Mouse (Mus musculus) C2C12 (cell line): ENCODE data around the gene Lgr6. TPM values are rescaled to one million over a fixed set of nuclear protein-coding genes. Genes with fewer than 3 reads are reported as not detected.
A peak's percentile ranks its signal among the peaks of the same experiment; 100 is the strongest.

Source experiments
- H3K27me3 ChIP-seq: one replicate; pipeline ENCODE4 v1.6.1; 2011; ENCODE audit not compliant: control insufficient read depth, insufficient read depth, insufficient read length
- H3K36me3 ChIP-seq: one replicate; pipeline ENCODE4 v1.6.1; 2011; ENCODE audit not compliant: control insufficient read depth, insufficient read depth
- H3K4me3 ChIP-seq: one replicate; pipeline ENCODE4 v1.5.1; 2011; ENCODE audit warnings: mild to moderate bottlenecking, control low read depth; ENCODE audit not compliant: poor library complexity, insufficient read depth, severe bottlenecking
- H3K79me2 ChIP-seq: one replicate; pipeline ENCODE4 v1.6.1; 2011; ENCODE audit not compliant: control insufficient read depth, insufficient read depth
- H3K79me3 ChIP-seq: one replicate; pipeline ENCODE4 v1.6.1; 2011; ENCODE audit warnings: low read depth, control low read depth
- H3ac ChIP-seq: one replicate; pipeline ENCODE3; 2011; ENCODE audit warnings: low read depth; ENCODE audit not compliant: control insufficient read depth, insufficient read length
- CEBPB ChIP-seq: IDR thresholded peaks from one replicate; pipeline ENCODE4 v1.6.1; 2011; ENCODE audit warnings: low read depth, mild to moderate bottlenecking, control low read depth, moderate library complexity
- CTCF ChIP-seq: IDR thresholded peaks from one replicate; pipeline ENCODE4 v1.5.1; 2011; ENCODE audit not compliant: control insufficient read depth, insufficient read depth, insufficient read length
- FOSL1 ChIP-seq: IDR thresholded peaks from one replicate; pipeline ENCODE4 v1.8.0; 2011; ENCODE audit warnings: mild to moderate bottlenecking, low read length; ENCODE audit not compliant: poor library complexity, insufficient read depth, severe bottlenecking
- MAX ChIP-seq: IDR thresholded peaks from one replicate; pipeline ENCODE4 v1.6.1; 2011; ENCODE audit warnings: mild to moderate bottlenecking, control low read depth
- MYOD1 ChIP-seq: IDR thresholded peaks from one replicate; pipeline ENCODE4 v1.6.1; 2011; ENCODE audit warnings: low read depth; ENCODE audit not compliant: control insufficient read depth, insufficient read length
- MYOG ChIP-seq: IDR thresholded peaks from one replicate; pipeline ENCODE4 v1.6.1; 2011; ENCODE audit not compliant: control insufficient read depth, insufficient read length; ENCODE audit errors: extremely low read depth
- USF1 ChIP-seq: IDR thresholded peaks from one replicate; pipeline ENCODE4 v1.6.1; 2011; ENCODE audit warnings: low read depth, mild to moderate bottlenecking, control low read depth, moderate library complexity
- polyA plus RNA-seq: library from polyadenylated mRNA; unstranded; fragments of >200 nt; fragmentation: generic; extraction: Trizol; gene quantifications from one replicate; pipeline ENCODE4 v1.2.1, GENCODE M21; 2012; ENCODE audit warnings: missing spikeins

The Lgr6 gene
- polyA plus RNA-seq, 1 experiment: 32.9 TPM

- Histone ChIP-seq H3K27me3 (no peaks in the 10 kb centered on the region), H3K4me3 (no peak overlapping the region), H3K36me3 (no peaks in the 10 kb centered on the region), H3K79me2 (no peaks in the 10 kb centered on the region), H3K79me3 (no peaks in the 10 kb centered on the region), H3ac (no peak overlapping the region)
- TF ChIP-seq MAX (no peak), CTCF (no peak), MYOG (no peak), CEBPB (no peak), USF1 (no peak), MYOD1 (no peak), FOSL1 (no peak)
Measured at GRCm38 (mm10) chr1:135135111-135135787, 30.2 kb upstream of the Lgr6 start.

DNA sequence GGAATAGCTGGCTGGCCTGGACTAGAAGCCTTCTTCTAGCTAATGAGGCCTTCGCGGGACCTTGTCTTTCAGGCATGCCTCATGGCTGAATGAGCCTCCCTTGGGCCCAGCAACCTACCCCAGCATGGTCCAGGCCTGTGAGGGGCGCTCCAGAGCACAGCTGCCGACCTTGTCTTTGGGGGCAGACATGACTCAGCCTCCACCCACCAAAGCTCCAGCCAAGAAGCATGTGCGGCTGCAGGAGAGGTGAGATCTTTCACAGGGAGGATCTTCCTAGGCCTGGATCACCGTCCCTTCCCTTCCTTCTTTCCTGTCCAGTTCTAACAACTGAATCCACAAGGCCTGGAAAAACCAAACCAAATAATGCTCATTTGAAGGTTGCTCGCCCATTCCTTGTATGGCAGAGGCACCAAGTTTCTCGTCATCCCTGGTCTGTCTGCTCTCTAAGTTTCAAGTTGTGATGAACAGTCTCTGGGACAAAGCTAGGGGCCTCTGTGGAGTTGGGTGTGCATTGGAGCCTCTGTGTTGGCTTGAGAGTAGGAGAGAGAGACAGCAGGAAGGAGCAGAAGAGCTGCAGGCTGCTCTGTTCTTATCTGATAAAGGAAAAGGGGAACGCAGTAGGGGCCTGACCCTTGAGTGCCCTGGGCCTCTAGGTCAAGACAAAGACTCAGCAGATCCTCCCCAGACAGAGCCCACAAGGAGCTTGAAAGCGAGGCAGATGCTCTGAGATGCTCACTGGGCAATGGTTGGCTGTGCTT lies 28.8 kb upstream of the Lgr6 start:
- Histone ChIP-seq H3K27me3 (no peaks in the 10 kb centered on the region), H3ac (no peak overlapping the region), H3K79me3 (no peaks in the 10 kb centered on the region), H3K36me3 (no peaks in the 10 kb centered on the region), H3K79me2 (no peaks in the 10 kb centered on the region), H3K4me3 (no peak overlapping the region)
- no peak for TF ChIP-seq MYOD1
- TF ChIP-seq MAX: no peak
- TF ChIP-seq CTCF: no peak
- no peak for TF ChIP-seq CEBPB
- TF ChIP-seq MYOG: no peak
- no peak for TF ChIP-seq FOSL1
- no peak for TF ChIP-seq USF1

DNA sequence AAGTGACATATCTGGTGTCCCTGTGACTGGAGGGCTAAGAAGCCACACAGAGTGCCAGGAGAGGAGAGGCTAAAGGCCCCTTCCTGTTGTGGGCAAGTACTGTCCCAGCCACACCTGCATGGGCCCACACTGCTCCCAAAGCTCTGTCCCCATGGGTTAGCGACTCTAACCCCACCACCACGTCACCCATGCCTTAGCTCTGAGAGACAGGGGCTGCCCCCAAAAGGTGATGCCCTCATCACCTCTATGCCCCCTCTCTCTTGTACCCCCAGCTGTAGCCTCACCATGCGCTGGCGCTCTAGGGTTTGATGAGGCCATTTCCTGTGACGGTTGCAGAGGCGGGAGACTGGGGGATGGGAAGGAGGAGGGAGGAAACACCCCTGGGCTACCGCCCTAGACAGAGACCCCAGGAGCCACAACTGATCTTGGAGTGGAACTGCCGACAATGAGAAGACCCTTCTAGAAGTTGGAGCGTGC lies 27.9 kb upstream of the Lgr6 start:
- Histone ChIP-seq H3K79me3 (no peaks in the 10 kb centered on the region), H3K27me3 (no peaks in the 10 kb centered on the region), H3K4me3 (no peak overlapping the region), H3K36me3 (no peaks in the 10 kb centered on the region), H3K79me2 (no peaks in the 10 kb centered on the region), H3ac (no peak overlapping the region)
- no peak for TF ChIP-seq CEBPB
- no peak for TF ChIP-seq CTCF

- Histone ChIP-seq H3K27me3 (no peaks in the 10 kb centered on the region), H3K4me3 (no peak within 1 kb of the TSS), H3K79me3 (no peaks in the 10 kb centered on the region), H3K79me2 (no peaks in the 10 kb centered on the region), H3ac (no peak within 1 kb of the TSS), H3K36me3 (no peaks in the 10 kb centered on the region)
- TF ChIP-seq CTCF (peak; percentile 89), CEBPB (no peak)
Measured at GRCm38 (mm10) chr1:135132473-135132872, 27.4 kb upstream of the Lgr6 start, which contains the start of gene Ptpn7. TSS of gene Ptpn7 (plus strand) at chr1:135132700.

DNA sequence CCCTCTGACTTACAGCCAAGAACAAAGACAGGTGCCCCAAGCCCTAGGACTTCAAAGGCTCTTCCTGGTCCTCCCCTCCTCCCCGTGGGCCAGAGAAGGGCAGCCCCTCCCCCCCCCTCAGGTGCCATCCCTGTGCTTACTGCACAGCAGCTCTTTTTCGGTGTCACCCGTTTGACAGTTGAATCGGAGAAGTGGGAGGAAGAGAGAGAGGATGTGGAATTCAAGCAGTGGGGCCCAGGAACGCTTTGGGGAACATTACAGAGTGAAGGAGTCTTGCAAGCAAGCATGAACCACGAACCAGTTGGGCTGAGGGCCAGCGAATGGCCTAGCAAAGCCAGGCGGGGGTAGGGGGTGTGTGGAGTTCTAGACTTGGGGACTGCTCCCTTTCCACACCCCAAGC lies 26.5 kb upstream of the Lgr6 start:
- Histone ChIP-seq H3K79me2 (no peaks in the 10 kb centered on the region), H3K36me3 (no peaks in the 10 kb centered on the region), H3K27me3 (no peaks in the 10 kb centered on the region), H3K79me3 (no peaks in the 10 kb centered on the region), H3ac (no peak overlapping the region), H3K4me3 (no peak overlapping the region)
- TF ChIP-seq USF1 (no peak), MYOG (no peak), CTCF (no peak), MYOD1 (no peak), MAX (no peak), FOSL1 (no peak), CEBPB (no peak)

DNA sequence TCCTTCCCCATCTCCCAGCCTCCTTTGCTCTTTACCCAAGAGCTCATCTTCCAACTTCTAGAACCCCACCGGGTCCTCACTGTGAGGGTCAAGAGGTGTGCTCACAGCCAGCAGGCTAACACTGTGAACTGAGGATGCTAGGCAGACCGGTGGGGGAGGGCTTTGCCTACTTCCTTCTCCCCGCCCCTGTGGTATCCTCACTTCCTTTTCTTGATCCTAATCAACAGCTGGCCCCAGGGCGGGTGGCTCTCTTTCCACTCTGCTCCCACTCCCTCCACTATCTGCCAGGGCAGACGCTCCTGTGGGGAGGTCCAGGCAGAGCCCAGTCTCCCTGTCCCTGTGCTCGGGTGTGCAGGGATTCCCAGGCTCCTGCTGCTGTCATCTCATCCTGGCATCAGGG lies 26.0 kb upstream of the Lgr6 start:
- no peak for TF ChIP-seq CEBPB
- TF ChIP-seq USF1: no peak
- no peak for TF ChIP-seq MAX
- no peak for TF ChIP-seq CTCF
- TF ChIP-seq FOSL1: no peak
- no peak for TF ChIP-seq MYOD1
- TF ChIP-seq MYOG: no peak
- Histone ChIP-seq H3K36me3 (no peaks in the 10 kb centered on the region), H3K4me3 (no peak overlapping the region), H3K79me2 (no peaks in the 10 kb centered on the region), H3K79me3 (no peaks in the 10 kb centered on the region), H3K27me3 (no peaks in the 10 kb centered on the region), H3ac (no peak overlapping the region)
